Mouse (Mus musculus) Muller cell, postnatal 12 days (primary cell): ENCODE results near the gene Wdtc1.

Source experiments
- DNase-seq: peaks from one replicate; pipeline ENCODE4 v3.0.0-alpha.2; 2015; ENCODE audit errors: inconsistent ontology term

Gene Wdtc1

GRCm38 (mm10) chr4:133375812-133376577 is 22.7 kb upstream of the Wdtc1 start:
- no peak for DNase-seq

GRCm38 (mm10) chr4:133374011-133374410 is 20.7 kb upstream of the Wdtc1 start:
- DNase-seq, result no peak

GRCm38 (mm10) chr4:133372278-133372665 is 19.0 kb upstream of the Wdtc1 start:
- DNase-seq, result no peak

GRCm38 (mm10) chr4:133371621-133372277 is 18.5 kb upstream of the Wdtc1 start:
- no peak for DNase-seq

- DNase-seq, result peak; percentile 48
These were observed 17.3 kb upstream of the Wdtc1 start for GRCm38 (mm10) chr4:133370298-133371274.

- DNase-seq, result peak; percentile 93
These were observed 16.4 kb upstream of the Wdtc1 start, which contains the start of gene Slc9a1 for GRCm38 (mm10) chr4:133369553-133370297. Gene Slc9a1 (plus strand): TSS chr4:133369706.

- no peak for DNase-seq
These were observed 1.4 kb upstream of the Wdtc1 start for GRCm38 (mm10) chr4:133354641-133355040.

GRCm38 (mm10) chr4:133352797-133353196 is 484 bp downstream of the Wdtc1 start:
- no peak for DNase-seq

GRCm38 (mm10) chr4:133348051-133348775 is 5.1 kb downstream of the Wdtc1 start:
- no peak for DNase-seq

- DNase-seq, result no peak
These were observed 5.7 kb downstream of the Wdtc1 start for GRCm38 (mm10) chr4:133347624-133348023.

GRCm38 (mm10) chr4:133346577-133346976 is 6.7 kb downstream of the Wdtc1 start:
- no peak for DNase-seq

GRCm38 (mm10) chr4:133345702-133346101 is 7.6 kb downstream of the Wdtc1 start:
- DNase-seq, result no peak

- DNase-seq, result peak; percentile 22
These were observed 9.2 kb downstream of the Wdtc1 start for GRCm38 (mm10) chr4:133344112-133344511.

- no peak for DNase-seq
These were observed 13.1 kb downstream of the Wdtc1 start for GRCm38 (mm10) chr4:133340217-133340616.

GRCm38 (mm10) chr4:133339148-133339749 is 14.0 kb downstream of the Wdtc1 start:
- peak; percentile 96 for DNase-seq

- peak; percentile 62 for DNase-seq
These were observed 14.7 kb downstream of the Wdtc1 start for GRCm38 (mm10) chr4:133338521-133339095.

- DNase-seq, result peak; percentile 9
These were observed 15.3 kb downstream of the Wdtc1 start for GRCm38 (mm10) chr4:133337833-133338520.

- no peak for DNase-seq
These were observed 20.0 kb downstream of the Wdtc1 start for GRCm38 (mm10) chr4:133333306-133333705.

GRCm38 (mm10) chr4:133330296-133330695 is 23.0 kb downstream of the Wdtc1 start:
- DNase-seq, result no peak
